Comparison of ENCODE assay signal across 8 mouse cellular contexts in genomic region chr5:21735584-21735983, GRCm38 (mm10). TPM values are rescaled to one million over a fixed set of nuclear protein-coding genes. Genes with fewer than 3 reads are reported as not detected.
A peak's percentile ranks its signal among the peaks of the same experiment; 100 is the strongest.
DNase-seq lines count a peak whose midpoint lies in the region; ATAC-seq and TF ChIP-seq lines count a peak whose summit lies in the region.

No protein-coding gene starts in this region.

- TF ChIP-seq CTCF in liver, embryonic 14.5 days (IDR thresholded peaks at IDR 0.05; ENCODE audit: low read depth), result peak; percentile 84
- no peak for TF ChIP-seq CTCF in olfactory bulb, adult 2 months (IDR thresholded peaks at IDR 0.05; ENCODE audit: insufficient read depth, low read depth, low read length)

- no peaks in the 10 kb centered on the region for H3K9me3 ChIP-seq in embryonic facial prominence, embryonic 13.5 days
- no peaks in the 10 kb centered on the region for H3K9me3 ChIP-seq in heart, embryonic 12.5 days (replicated peaks)
- no peaks in the 10 kb centered on the region for H3K9me3 ChIP-seq in liver, embryonic 14.5 days (ENCODE audit: control insufficient read depth, low read length)

- TF ChIP-seq POLR2A in olfactory bulb, adult 2 months (IDR thresholded peaks at IDR 0.05; ENCODE audit: insufficient read depth, low read depth, low read length), result no peak

- no peak overlapping the region for H3K27ac ChIP-seq in embryonic facial prominence, embryonic 13.5 days
- H3K27ac ChIP-seq in heart, embryonic 12.5 days (ENCODE audit: poor library complexity, severe bottlenecking), result no peak overlapping the region
- H3K27ac ChIP-seq in liver, embryonic 14.5 days, result no peak overlapping the region
- H3K27ac ChIP-seq in olfactory bulb, adult 2 months (ENCODE audit: insufficient read depth, low read depth, low read length), result no peak overlapping the region

- peak overlapping the region; percentile 44; the same call in 1 of the 2 replicates for H3K9ac ChIP-seq in embryonic facial prominence, embryonic 13.5 days
- H3K9ac ChIP-seq in heart, embryonic 12.5 days, result no peak overlapping the region
- no peak overlapping the region for H3K9ac ChIP-seq in liver, embryonic 14.5 days (replicated peaks)

- H3K4me1 ChIP-seq in embryonic facial prominence, embryonic 13.5 days, result peaks cover 20% of the 10 kb centered on the region
- H3K4me1 ChIP-seq in heart, embryonic 12.5 days (replicated peaks), result peaks cover 16% of the 10 kb centered on the region
- peaks cover 0 to 7% of the 10 kb centered on the region in 2 experiments; a peak in 2 of 4 replicates for H3K4me1 ChIP-seq in liver, embryonic 14.5 days (replicated peaks; ENCODE audit: control insufficient read depth in 2 of 2, insufficient read depth in 2 of 2, low read length in 1 of 2)
- peaks cover 7% of the 10 kb centered on the region; the same call in 1 of the 2 replicates for H3K4me1 ChIP-seq in olfactory bulb, adult 2 months (ENCODE audit: control insufficient read depth, insufficient read depth, low read length)

- peaks cover 18% of the 10 kb centered on the region for H3K36me3 ChIP-seq in embryonic facial prominence, embryonic 13.5 days
- H3K36me3 ChIP-seq in heart, embryonic 12.5 days, result peaks cover 16% of the 10 kb centered on the region
- H3K36me3 ChIP-seq in liver, embryonic 14.5 days (replicated peaks; ENCODE audit: control insufficient read depth, insufficient read depth, low read depth), result peaks cover 6% of the 10 kb centered on the region

- peak overlapping the region; percentile 21; the same call in 1 of the 2 replicates for H3K4me3 ChIP-seq in embryonic facial prominence, embryonic 13.5 days
- H3K4me3 ChIP-seq in heart, embryonic 12.5 days, result peak overlapping the region; percentile 14
- H3K4me3 ChIP-seq in liver, embryonic 14.5 days (ENCODE audit: insufficient read depth in 1 of 2, low read depth in 2 of 2, low read length in 2 of 2), result peak overlapping the region; percentile 26 to 66
- H3K4me3 ChIP-seq in olfactory bulb, adult 2 months (ENCODE audit: insufficient read depth, low read depth, low read length), result peak overlapping the region; percentile 21; the same call in 1 of the 2 replicates

- H3K4me2 ChIP-seq in embryonic facial prominence, embryonic 13.5 days, result peak overlapping the region; percentile 43
- peak overlapping the region; percentile 46 for H3K4me2 ChIP-seq in heart, embryonic 12.5 days
- H3K4me2 ChIP-seq in liver, embryonic 14.5 days (ENCODE audit: low read depth), result peak overlapping the region; percentile 6

- peak; percentile 51 to 69 for DNase-seq in CD8-positive naive resting alpha-beta T cell, adult 2 months (ENCODE audit: low read depth in 2 of 2, low spot score in 2 of 2)
- peak; percentile 92 for DNase-seq in adrenal gland, postnatal 14 days
- peak; percentile 74 for DNase-seq in kidney, postnatal 14 days
- peak; percentile 59 to 73 (median 69) for DNase-seq in liver, embryonic 14.5 days (ENCODE audit: low read depth in 3 of 3, low spot score in 3 of 3)
- DNase-seq in thymus, postnatal 10 days (ENCODE audit: low spot score in 2 of 2), result peak; percentile 46 to 77

- no peak for ATAC-seq in embryonic facial prominence, embryonic 13.5 days (ENCODE audit: insufficient number of reproducible peaks, insufficient read depth, low FRiP score, low TSS enrichment, low read depth)
- ATAC-seq in heart, embryonic 12.5 days (ENCODE audit: insufficient number of reproducible peaks, low FRiP score), result no peak
- peak; percentile 43 for ATAC-seq in liver, embryonic 14.5 days (ENCODE audit: insufficient read depth)

- 27% methylated on average over 10 of the region's 10 CpGs for WGBS in embryonic facial prominence, embryonic 13.5 days
- 22% methylated on average over 10 of the region's 10 CpGs for WGBS in heart, embryonic 12.5 days
- WGBS in liver, embryonic 14.5 days (ENCODE audit: insufficient replicate concordance), result 14% methylated on average over 10 of the region's 10 CpGs
- WGBS in olfactory bulb, adult 2 months, result 30% methylated on average over 10 of the region's 10 CpGs

- H3K27me3 ChIP-seq in embryonic facial prominence, embryonic 13.5 days, result no peaks in the 10 kb centered on the region
- no peaks in the 10 kb centered on the region for H3K27me3 ChIP-seq in heart, embryonic 12.5 days (replicated peaks)
- no peaks in the 10 kb centered on the region for H3K27me3 ChIP-seq in liver, embryonic 14.5 days (ENCODE audit: control insufficient read depth, insufficient read depth, low read length)

- no peak for TF ChIP-seq EP300 in liver, embryonic 14.5 days (IDR thresholded peaks at IDR 0.05; ENCODE audit: low read depth)

RNA-seq across cellular contexts. Expression of gene Pmpcb, which starts 1.4 kb away (rescaled TPM):
- total RNA-seq in adrenal gland, postnatal 14 days (2021), result 249 and 263 TPM in 2 replicates
- 87.0 and 95.7 TPM in 2 replicates for polyA plus RNA-seq in embryonic facial prominence, embryonic 13.5 days (2015; fragmentation: Nextera tagmentation; extraction: Ambion mirVana)
- 131 and 136 TPM in 2 replicates for polyA plus RNA-seq in heart, embryonic 12.5 days (2016; fragmentation: Nextera tagmentation; extraction: Ambion mirVana)
- polyA plus RNA-seq in liver, embryonic 14.5 days (2012; rRNA removed), result 24.2 and 34.2 TPM in 2 replicates
- 47.9 and 48.8 TPM in 2 replicates for polyA plus RNA-seq in liver, embryonic 14.5 days (2014; fragmentation: Nextera tagmentation; extraction: Ambion mirVana)
- not detected in 2 replicates for polyA plus RNA-seq in olfactory bulb, adult 2 months (2012; ENCODE audit: insufficient read depth, insufficient read length, low replicate concordance, missing spikeins)

RNA-seq across cellular contexts. Expression of gene Napepld, which starts 34.4 kb away (rescaled TPM):
- total RNA-seq in adrenal gland, postnatal 14 days (2021), result 16.9 and 17.4 TPM in 2 replicates
- 2.1 and 2.2 TPM in 2 replicates for polyA plus RNA-seq in embryonic facial prominence, embryonic 13.5 days (2015; fragmentation: Nextera tagmentation; extraction: Ambion mirVana)
- 5.4 and 6.9 TPM in 2 replicates for polyA plus RNA-seq in heart, embryonic 12.5 days (2016; fragmentation: Nextera tagmentation; extraction: Ambion mirVana)
- 1.3 TPM in 2 replicates for polyA plus RNA-seq in liver, embryonic 14.5 days (2012; rRNA removed)
- polyA plus RNA-seq in liver, embryonic 14.5 days (2014; fragmentation: Nextera tagmentation; extraction: Ambion mirVana), result 1.8 TPM in 2 replicates
- not detected in 2 replicates for polyA plus RNA-seq in olfactory bulb, adult 2 months (2012; ENCODE audit: insufficient read depth, insufficient read length, low replicate concordance, missing spikeins)

RNA-seq across cellular contexts. Expression of gene Dnajc2, which starts 49.5 kb away (rescaled TPM):
- 30.1 and 36.1 TPM in 2 replicates for total RNA-seq in adrenal gland, postnatal 14 days (2021)
- polyA plus RNA-seq in embryonic facial prominence, embryonic 13.5 days (2015; fragmentation: Nextera tagmentation; extraction: Ambion mirVana), result 75.6 and 80.3 TPM in 2 replicates
- polyA plus RNA-seq in heart, embryonic 12.5 days (2016; fragmentation: Nextera tagmentation; extraction: Ambion mirVana), result 63.0 and 63.6 TPM in 2 replicates
- polyA plus RNA-seq in liver, embryonic 14.5 days (2012; rRNA removed), result 6.4 and 14.5 TPM in 2 replicates
- polyA plus RNA-seq in liver, embryonic 14.5 days (2014; fragmentation: Nextera tagmentation; extraction: Ambion mirVana), result 31.4 and 36.9 TPM in 2 replicates
- not detected in 2 replicates for polyA plus RNA-seq in olfactory bulb, adult 2 months (2012; ENCODE audit: insufficient read depth, insufficient read length, low replicate concordance, missing spikeins)

RNA-seq across cellular contexts. Expression of gene Psmc2, which starts 49.5 kb away (rescaled TPM):
- 126 and 129 TPM in 2 replicates for total RNA-seq in adrenal gland, postnatal 14 days (2021)
- 177 and 185 TPM in 2 replicates for polyA plus RNA-seq in embryonic facial prominence, embryonic 13.5 days (2015; fragmentation: Nextera tagmentation; extraction: Ambion mirVana)
- polyA plus RNA-seq in heart, embryonic 12.5 days (2016; fragmentation: Nextera tagmentation; extraction: Ambion mirVana), result 151 and 157 TPM in 2 replicates
- 32.1 and 58.5 TPM in 2 replicates for polyA plus RNA-seq in liver, embryonic 14.5 days (2012; rRNA removed)
- polyA plus RNA-seq in liver, embryonic 14.5 days (2014; fragmentation: Nextera tagmentation; extraction: Ambion mirVana), result 122 and 128 TPM in 2 replicates
- polyA plus RNA-seq in olfactory bulb, adult 2 months (2012; ENCODE audit: insufficient read depth, insufficient read length, low replicate concordance, missing spikeins), result not detected in 2 replicates
